Mouse (Mus musculus) liver, adult 2 months (tissue): ENCODE results near the gene Apoa5. TPM values are rescaled to one million over a fixed set of nuclear protein-coding genes. Genes with fewer than 3 reads are reported as not detected.
A peak's percentile ranks its signal among the peaks of the same experiment; 100 is the strongest.
"Not testable (repeated sequence)": the region's sequence is repeated elsewhere in the genome, so short reads cannot be mapped to it uniquely, and the experiment has no call there.

Experiments
- DNase-seq: peaks from one replicate; pipeline ENCODE4 v3.0.0-alpha.2; 2011; ENCODE audit warnings: low read depth, low spot score; ENCODE audit errors: extremely low read depth
- H3K27ac ChIP-seq: fragments of 200-500 bp; replicated peaks from 2 replicates; pipeline ENCODE4 v1.5.1; 2012; ENCODE audit warnings: low read depth, mild to moderate bottlenecking, control low read depth, inconsistent platforms, low read length; ENCODE audit not compliant: insufficient read depth
- H3K27me3 ChIP-seq: fragments of 200-500 bp; 2 replicates; pipeline ENCODE4 v1.6.1; 2012; ENCODE audit warnings: mild to moderate bottlenecking, moderate library complexity, low read length, inconsistent platforms; ENCODE audit not compliant: control insufficient read depth, insufficient read depth
- H3K36me3 ChIP-seq: fragments of 200-500 bp; 2 replicates; pipeline ENCODE4 v1.6.1; 2012; ENCODE audit warnings: low read length, inconsistent platforms; ENCODE audit not compliant: control insufficient read depth, insufficient read depth
- H3K4me1 ChIP-seq: fragments of 200-500 bp; 2 replicates; pipeline ENCODE4 v1.6.1; 2011; ENCODE audit warnings: low read length; ENCODE audit not compliant: control insufficient read depth, insufficient read depth
- H3K4me3 ChIP-seq: fragments of 200-500 bp; 2 replicates; pipeline ENCODE4 v1.5.1; 2011; ENCODE audit warnings: low read depth, mild to moderate bottlenecking, control low read depth, low read length, moderate library complexity; ENCODE audit not compliant: insufficient read depth
- H3K79me2 ChIP-seq: fragments of 200-500 bp; 2 replicates; pipeline ENCODE4 v1.6.1; 2012; ENCODE audit warnings: inconsistent platforms, mild to moderate bottlenecking, low read length, moderate library complexity; ENCODE audit not compliant: control insufficient read depth, insufficient read depth
- H3K9ac ChIP-seq: fragments of 200-500 bp; 2 replicates; pipeline ENCODE4 v1.6.1; 2012; ENCODE audit warnings: low read depth, mild to moderate bottlenecking, control low read depth, inconsistent platforms, low read length
- CTCF ChIP-seq: fragments of 200-500 bp; IDR thresholded peaks from 2 replicates; pipeline ENCODE4 v1.5.1; 2011; ENCODE audit warnings: low read depth, low read length, control low read depth
- POLR2A ChIP-seq: fragments of 200-500 bp; IDR thresholded peaks from 2 replicates; pipeline ENCODE4 v1.6.1; 2011; ENCODE audit warnings: low read length, control low read depth; ENCODE audit not compliant: insufficient read depth; ENCODE audit errors: extremely low read depth
- WGBS: fragments of 180-500 bp; shearing (Covaris S2); methylation state at CpG from one replicate; pipeline ENCODE4 v1.1.7; 2018; 5-methylcytosine and 5-hydroxymethylcytosine counted together
- polyA plus RNA-seq: library from polyadenylated mRNA; depleted of rRNA; stranded (reverse); fragments of >200 nt; gene quantifications from 2 replicates; pipeline ENCODE4 v1.2.3, GENCODE M21; 2012; rRNA removed
- total RNA-seq: library from RNA; depleted of rRNA; stranded (reverse); fragments of >200 nt; gene quantifications from 2 replicates; pipeline ENCODE4 v1.2.3, GENCODE M21; 2014; rRNA removed

The Apoa5 gene
- total and polyA plus RNA-seq, 2 experiments: 771 to 3,079 TPM

DNA sequence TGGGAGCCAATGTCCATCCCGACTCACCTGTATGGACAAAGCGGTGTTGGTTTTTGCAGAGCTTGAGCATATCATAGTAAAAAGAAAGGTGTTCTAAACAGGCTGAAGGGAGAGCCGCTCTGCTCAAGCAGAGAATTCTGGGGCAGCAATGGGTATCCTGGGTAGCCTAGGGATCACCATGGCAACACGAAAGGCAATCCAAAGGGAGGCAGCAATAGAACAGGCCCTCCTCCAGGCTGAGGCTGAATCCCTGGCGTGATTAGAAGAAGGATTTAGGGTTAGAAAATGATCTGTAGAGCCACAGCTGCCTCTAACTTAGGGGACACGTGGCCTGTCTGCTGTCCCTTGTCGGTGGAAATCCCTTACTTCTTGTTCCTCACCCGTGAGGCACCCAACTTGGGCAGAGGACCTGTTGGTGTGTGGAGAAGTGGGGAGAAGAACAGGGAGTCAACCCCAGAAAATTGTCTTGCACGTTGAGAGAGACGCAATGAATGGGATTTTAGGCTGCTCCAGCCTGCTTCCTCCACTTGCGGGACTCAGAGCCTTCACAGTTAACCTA lies 47.5 kb downstream of the Apoa5 start:
- TF ChIP-seq CTCF (no peak), POLR2A (no peak)
- H3K27ac ChIP-seq: no peak overlapping the region
- no peaks in the 10 kb centered on the region for H3K79me2 ChIP-seq
- H3K4me3 ChIP-seq: no peak overlapping the region
- WGBS: 68% methylated on average over 11 of the region's 11 CpGs
- H3K9ac ChIP-seq: no peak overlapping the region
- DNase-seq: no peak
- no peaks in the 10 kb centered on the region for H3K4me1 ChIP-seq
- no peaks in the 10 kb centered on the region for H3K36me3 ChIP-seq
- H3K27me3 ChIP-seq: no peaks in the 10 kb centered on the region

DNA sequence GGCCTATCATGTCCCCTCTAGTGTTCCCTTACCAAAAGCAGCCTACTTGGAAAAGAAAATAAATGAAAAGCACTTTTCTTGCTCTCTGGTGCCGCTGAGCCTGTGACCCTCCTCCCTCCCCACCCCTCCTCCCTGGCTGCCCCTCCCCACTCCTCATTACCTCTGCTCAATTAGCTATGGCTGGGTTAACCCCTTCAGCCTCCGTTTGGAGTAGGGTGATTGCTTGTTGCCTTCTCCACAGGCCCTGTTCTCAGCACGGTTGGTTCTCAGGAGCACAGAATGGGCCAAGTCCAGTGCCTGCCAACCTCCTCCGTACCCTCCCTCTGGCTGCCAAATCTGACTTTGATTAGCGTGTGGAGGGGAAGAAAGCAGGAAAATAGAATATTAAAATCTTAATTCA lies 48.0 kb downstream of the Apoa5 start:
- no peaks in the 10 kb centered on the region for H3K36me3 ChIP-seq
- no peaks in the 10 kb centered on the region for H3K4me1 ChIP-seq
- no peak overlapping the region for H3K27ac ChIP-seq
- no peak overlapping the region for H3K4me3 ChIP-seq
- 51% methylated on average over 5 of the region's 5 CpGs for WGBS
- TF ChIP-seq CTCF (no peak), POLR2A (no peak)
- H3K9ac ChIP-seq: no peak overlapping the region
- H3K27me3 ChIP-seq: no peaks in the 10 kb centered on the region
- DNase-seq: no peak
- no peaks in the 10 kb centered on the region for H3K79me2 ChIP-seq

DNA sequence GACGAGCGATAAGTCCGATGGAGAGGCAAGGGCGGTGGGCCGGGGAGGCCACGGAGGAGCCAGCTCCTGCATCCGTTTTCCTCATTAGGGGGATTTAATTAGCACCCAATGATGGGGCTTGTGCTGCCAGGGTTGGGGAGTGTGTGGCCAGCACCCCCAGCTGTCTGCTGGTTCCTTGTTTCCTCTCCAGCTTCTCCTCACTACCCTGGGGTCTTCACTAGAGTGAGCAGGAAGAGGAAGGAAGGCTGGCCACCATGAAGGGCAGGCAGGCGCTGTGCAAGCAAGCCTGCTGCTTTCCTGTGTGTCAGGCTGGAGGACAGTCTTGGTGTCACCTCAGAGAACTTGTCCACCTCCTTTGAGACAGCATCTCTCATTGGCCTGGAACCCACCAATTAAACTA lies 48.5 kb downstream of the Apoa5 start:
- H3K4me3 ChIP-seq: no peak overlapping the region

DNA sequence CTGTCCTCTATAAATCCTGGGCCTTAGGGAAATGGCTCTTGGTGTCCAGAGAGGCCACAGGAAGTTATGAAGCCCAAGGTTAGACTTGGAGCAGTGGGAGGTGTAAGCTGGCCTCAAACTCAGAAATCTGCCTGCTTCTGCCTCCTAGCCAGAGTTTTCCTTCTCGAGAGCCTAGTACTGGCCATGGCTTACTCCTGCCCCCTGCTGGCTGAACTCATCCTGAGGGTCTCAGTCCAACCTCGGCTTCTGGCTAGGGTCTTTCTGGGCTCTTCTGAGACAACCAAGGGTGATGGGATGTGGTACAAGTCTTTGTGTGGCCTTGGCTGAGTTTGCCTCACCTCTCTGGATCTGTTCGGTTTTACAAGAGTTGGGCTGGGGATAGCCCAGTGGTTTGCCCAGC lies 49.5 kb downstream of the Apoa5 start:
- H3K79me2 ChIP-seq: no peaks in the 10 kb centered on the region
- no peak overlapping the region for H3K9ac ChIP-seq
- no peak overlapping the region for H3K4me3 ChIP-seq
- no peaks in the 10 kb centered on the region for H3K4me1 ChIP-seq
- TF ChIP-seq CTCF: peak; percentile 36
- no peak for TF ChIP-seq POLR2A
- no peak overlapping the region for H3K27ac ChIP-seq
- WGBS: 93% methylated on average over 3 of the region's 3 CpGs
- H3K27me3 ChIP-seq: no peaks in the 10 kb centered on the region
- no peak for DNase-seq
- H3K36me3 ChIP-seq: no peaks in the 10 kb centered on the region

More for the DNA sequence above, 48.5 kb downstream of the Apoa5 start:
- Histone ChIP-seq H3K79me2 (no peaks in the 10 kb centered on the region), H3K9ac (no peak overlapping the region), H3K36me3 (no peaks in the 10 kb centered on the region), H3K27me3 (no peaks in the 10 kb centered on the region), H3K4me1 (no peaks in the 10 kb centered on the region), H3K27ac (no peak overlapping the region)
- DNase-seq: no peak
- 83% methylated on average over 8 of the region's 8 CpGs for WGBS
- TF ChIP-seq POLR2A: no peak
- no peak for TF ChIP-seq CTCF

DNA sequence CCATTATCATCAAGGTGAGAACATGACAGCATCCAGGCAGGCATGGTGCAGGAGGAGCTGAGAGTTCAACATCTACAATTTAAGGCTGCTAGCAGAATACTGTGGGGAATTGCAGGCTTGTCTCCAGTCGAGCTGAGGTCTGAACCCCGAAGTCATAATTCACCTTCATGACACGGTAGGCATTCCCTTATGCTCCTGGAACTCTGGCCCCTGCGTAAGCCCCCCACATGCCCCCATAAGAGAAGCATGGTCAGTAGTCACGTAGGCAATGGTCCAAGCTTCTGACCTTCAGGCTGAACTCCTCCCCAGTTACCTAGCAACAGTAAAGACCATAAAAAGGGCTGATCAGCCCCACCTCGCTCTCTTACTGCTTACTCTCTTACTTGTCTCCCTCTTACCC lies 51.5 kb downstream of the Apoa5 start, which contains the start of gene 4931429L15Rik:
Gene 4931429L15Rik (minus strand): TSS at position 101 of the 400 bp plus-strand sequence.
- not testable (repeated sequence) for H3K4me3 ChIP-seq, DNase-seq, H3K27ac ChIP-seq

DNA sequence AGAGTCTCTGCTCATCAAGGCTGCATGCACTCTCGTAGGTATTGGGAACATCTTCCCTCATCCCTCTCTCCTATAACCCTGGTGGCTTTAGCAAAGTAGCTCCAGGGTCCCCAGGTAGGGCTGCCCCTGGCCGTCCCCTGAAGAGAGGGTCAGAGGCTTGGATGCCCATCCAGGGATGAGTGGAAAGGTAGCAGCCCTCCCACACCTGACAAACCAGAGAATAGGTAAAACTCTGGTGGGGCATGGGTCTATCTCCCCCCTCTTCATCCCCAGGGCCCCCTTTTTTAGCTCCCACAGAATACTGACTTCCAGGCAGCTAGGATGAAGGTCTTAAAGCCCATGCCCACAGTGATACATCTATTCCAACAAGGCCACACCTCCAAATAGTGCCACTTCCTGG lies 52.0 kb downstream of the Apoa5 start:
- no peaks in the 10 kb centered on the region for H3K36me3 ChIP-seq
- no peaks in the 10 kb centered on the region for H3K79me2 ChIP-seq
- H3K27me3 ChIP-seq: no peaks in the 10 kb centered on the region
- TF ChIP-seq CTCF (no peak), POLR2A (no peak)
- DNase-seq: no peak
- no peak overlapping the region for H3K9ac ChIP-seq
- no peaks in the 10 kb centered on the region for H3K4me1 ChIP-seq
- no peak overlapping the region for H3K4me3 ChIP-seq
- no peak overlapping the region for H3K27ac ChIP-seq
- WGBS: 88% methylated on average over 2 of the region's 2 CpGs

More for the DNA sequence above, 51.5 kb downstream of the Apoa5 start, which contains the start of gene 4931429L15Rik:
- H3K9ac ChIP-seq, H3K4me1 ChIP-seq, H3K27me3 ChIP-seq, H3K36me3 ChIP-seq, H3K79me2 ChIP-seq: not testable (repeated sequence)
- 89% methylated on average over 6 of the region's 6 CpGs for whole genome bisulfite sequencing

Other genes starting within 250 kb of the Apoa5 start
- 4,768 and 8,294 TPM in 2 replicates for gene Apoa1, start 40.1 kb upstream of the Apoa5 start, total RNA-seq
- 7,598 and 8,406 TPM in 2 replicates for gene Apoa1, start 40.1 kb upstream of the Apoa5 start, polyA plus RNA-seq
- 2,319 and 2,365 TPM in 2 replicates for gene Apoc3, start 33.0 kb upstream of the Apoa5 start, total RNA-seq
- 8,710 and 9,739 TPM in 2 replicates for gene Apoc3, start 33.0 kb upstream of the Apoa5 start, polyA plus RNA-seq
- gene Apoa4, start 27.9 kb upstream of the Apoa5 start, total RNA-seq: 187 and 323 TPM in 2 replicates
- 177 and 239 TPM in 2 replicates for gene Apoa4, start 27.9 kb upstream of the Apoa5 start, polyA plus RNA-seq
- 25.9 and 42.4 TPM in 2 replicates for gene Zpr1, start 4.4 kb downstream of the Apoa5 start, total RNA-seq
- gene Zpr1, start 4.4 kb downstream of the Apoa5 start, polyA plus RNA-seq: 19.5 and 23.0 TPM in 2 replicates
- gene Bud13, start 14.4 kb downstream of the Apoa5 start, total RNA-seq: 2.6 and 3.0 TPM in 2 replicates
- 3.2 and 3.6 TPM in 2 replicates for gene Bud13, start 14.4 kb downstream of the Apoa5 start, polyA plus RNA-seq
- gene 4931429L15Rik, start 51.4 kb downstream of the Apoa5 start, total RNA-seq: not detected in 2 replicates
- gene 4931429L15Rik, start 51.4 kb downstream of the Apoa5 start, polyA plus RNA-seq: not detected in 2 replicates